25 mouse cellular contexts compared by ENCODE assay signal in genomic region chr11:121368731-121369130, GRCm38 (mm10). TPM values are rescaled to one million over a fixed set of nuclear protein-coding genes. Genes with fewer than 3 reads are reported as not detected.
"Had no signal": no experiment of that assay in that cellular context is flagged by ENCODE, and none has a peak within 500 bp of the region (broad histone marks: within the 10 kb centered on the region; RNA-seq: fewer than 3 reads in every experiment).

No protein-coding gene starts in this region.

- H3K4me1 ChIP-seq: limb, embryonic 12.5 days; limb, embryonic 15.5 days; midbrain, embryonic 12.5 days; midbrain, embryonic 15.5 days; neural tube, embryonic 13.5 days; stomach, embryonic 15.5 days had no signal

- H3K27me3 ChIP-seq: limb, embryonic 15.5 days; midbrain, embryonic 12.5 days; midbrain, embryonic 15.5 days; neural tube, embryonic 13.5 days; stomach, embryonic 15.5 days had no signal

- ATAC-seq: intestine, embryonic 16.5 days; lung, postnatal 0 days; midbrain, embryonic 15.5 days had no signal

- H3K4me2 ChIP-seq: limb, embryonic 12.5 days; limb, embryonic 15.5 days; lung, embryonic 14.5 days; midbrain, embryonic 12.5 days; midbrain, embryonic 15.5 days; neural tube, embryonic 13.5 days; stomach, embryonic 15.5 days had no signal

- H3K9ac ChIP-seq: limb, embryonic 12.5 days; limb, embryonic 15.5 days; lung, embryonic 14.5 days; midbrain, embryonic 12.5 days; midbrain, embryonic 15.5 days; neural tube, embryonic 13.5 days; stomach, embryonic 15.5 days had no signal

- H3K4me3 ChIP-seq: layer of hippocampus, adult 2 months; limb, embryonic 12.5 days; limb, embryonic 15.5 days; megakaryocyte, embryonic 14.5 days; midbrain, embryonic 12.5 days; midbrain, embryonic 15.5 days; myocyte; neural tube, embryonic 13.5 days; stomach, embryonic 15.5 days had no signal

- H3K9me3 ChIP-seq: limb, embryonic 12.5 days; limb, embryonic 15.5 days; megakaryocyte, embryonic 14.5 days; midbrain, embryonic 12.5 days; midbrain, embryonic 15.5 days; neural tube, embryonic 13.5 days; stomach, embryonic 15.5 days had no signal

- H3K27ac ChIP-seq: kidney, postnatal 0 days; layer of hippocampus, adult 2 months; limb, embryonic 12.5 days; limb, embryonic 15.5 days; macrophage; midbrain, embryonic 12.5 days; midbrain, embryonic 15.5 days; neural tube, embryonic 13.5 days; stomach, embryonic 15.5 days had no signal

- DNase-seq: kidney, adult 2 months; kidney, postnatal 25 days; layer of hippocampus, adult 9-11 months; layer of hippocampus, postnatal 36 days; left cerebral cortex, postnatal 4 days; lung, embryonic 14.5 days; retina, postnatal 1 day; right cerebral cortex, postnatal 25 days; spleen, adult 18-20 months; thymus, postnatal 25 days had no signal

- H3K36me3 ChIP-seq: limb, embryonic 12.5 days; limb, embryonic 15.5 days; midbrain, embryonic 12.5 days; midbrain, embryonic 15.5 days; neural tube, embryonic 13.5 days; stomach, embryonic 15.5 days had no signal

RNA-seq across cellular contexts. Expression of gene Rab40b, which starts 19.3 kb away (rescaled TPM):
- total RNA-seq: monocyte, adult 5-6 weeks; neutrophil, adult 5-6 weeks had no signal
- polyA plus RNA-seq: macrophage had no signal
